In genomic region chr2:85050001-85050634, GRCm38 (mm10) we compare ENCODE assay signal across 8 mouse cellular contexts. TPM values are rescaled to one million over a fixed set of nuclear protein-coding genes. Genes with fewer than 3 reads are reported as not detected.
DNase-seq lines count a peak whose midpoint lies in the region; ATAC-seq and TF ChIP-seq lines count a peak whose summit lies in the region.

No protein-coding gene starts in this region.

- 6% methylated on average over 10 of the region's 10 CpGs for WGBS in intestine, postnatal 0 days
- 3% methylated on average over 10 of the region's 10 CpGs for WGBS in limb, embryonic 15.5 days
- WGBS in midbrain, postnatal 0 days, result 4% methylated on average over 10 of the region's 10 CpGs

- DNase-seq in adrenal gland, adult (ENCODE audit: inconsistent age in 2 of 2, low spot score in 1 of 2), result peak; percentile 84 to 92
- DNase-seq in embryo, embryonic 9.5 days (ENCODE audit: extremely low spot score), result peak; percentile 67
- DNase-seq in heart, adult 18-20 months, result peak; percentile 87 to 91
- DNase-seq in midbrain, postnatal 0 days (ENCODE audit: low spot score), result peak; percentile 83
- peak; percentile 81 for DNase-seq in urinary bladder, postnatal 14 days (ENCODE audit: low spot score)
- no peak for DNase-seq in spleen, adult 18-20 months

- no peaks in the 10 kb centered on the region for H3K27me3 ChIP-seq in intestine, postnatal 0 days (replicated peaks; ENCODE audit: control insufficient read depth, insufficient read depth, low read length)
- H3K27me3 ChIP-seq in limb, embryonic 15.5 days, result no peaks in the 10 kb centered on the region
- H3K27me3 ChIP-seq in midbrain, postnatal 0 days (ENCODE audit: insufficient read depth, low read length), result no peaks in the 10 kb centered on the region

- no peaks in the 10 kb centered on the region for H3K9me3 ChIP-seq in intestine, postnatal 0 days (ENCODE audit: control insufficient read depth)
- no peaks in the 10 kb centered on the region for H3K9me3 ChIP-seq in limb, embryonic 15.5 days
- no peaks in the 10 kb centered on the region for H3K9me3 ChIP-seq in midbrain, postnatal 0 days (ENCODE audit: low read length)

- no peak for ATAC-seq in intestine, postnatal 0 days
- ATAC-seq in limb, embryonic 15.5 days (ENCODE audit: insufficient number of reproducible peaks, low FRiP score, low TSS enrichment, low read depth), result peak; percentile 65
- ATAC-seq in midbrain, postnatal 0 days (ENCODE audit: low FRiP score), result no peak

- TF ChIP-seq CTCF in intestine, postnatal 0 days (IDR thresholded peaks at IDR 0.05; ENCODE audit: low read depth), result no peak
- no peak for TF ChIP-seq CTCF in midbrain, postnatal 0 days (IDR thresholded peaks at IDR 0.05)

- peak overlapping the region; percentile 38 for H3K4me3 ChIP-seq in intestine, postnatal 0 days (ENCODE audit: low read depth, low read length)
- peak overlapping the region; percentile 79 for H3K4me3 ChIP-seq in limb, embryonic 15.5 days
- H3K4me3 ChIP-seq in midbrain, postnatal 0 days (ENCODE audit: low read depth, low read length), result peak overlapping the region; percentile 20

- H3K4me2 ChIP-seq in intestine, postnatal 0 days (replicated peaks; ENCODE audit: low read depth), result peak overlapping the region; percentile 91
- peak overlapping the region; percentile 65 for H3K4me2 ChIP-seq in limb, embryonic 15.5 days
- H3K4me2 ChIP-seq in midbrain, postnatal 0 days (ENCODE audit: low read depth, low read length, poor library complexity, severe bottlenecking), result peak overlapping the region; percentile 72

- H3K27ac ChIP-seq in intestine, postnatal 0 days (ENCODE audit: low read depth, low read length), result peak overlapping the region; percentile 86
- peak overlapping the region; percentile 97 for H3K27ac ChIP-seq in limb, embryonic 15.5 days
- H3K27ac ChIP-seq in midbrain, postnatal 0 days (ENCODE audit: low read depth, low read length), result peak overlapping the region; percentile 38; the same call in 1 of the 2 replicates

- peaks cover 41% of the 10 kb centered on the region for H3K36me3 ChIP-seq in intestine, postnatal 0 days (ENCODE audit: control insufficient read depth, insufficient read depth)
- peaks cover 58% of the 10 kb centered on the region for H3K36me3 ChIP-seq in limb, embryonic 15.5 days
- H3K36me3 ChIP-seq in midbrain, postnatal 0 days (ENCODE audit: insufficient read depth, low read length), result peaks cover 44% of the 10 kb centered on the region

- H3K4me1 ChIP-seq in intestine, postnatal 0 days (replicated peaks; ENCODE audit: control insufficient read depth, insufficient read depth, low read length), result peaks cover 12% of the 10 kb centered on the region
- peaks cover 57% of the 10 kb centered on the region for H3K4me1 ChIP-seq in limb, embryonic 15.5 days
- H3K4me1 ChIP-seq in midbrain, postnatal 0 days (ENCODE audit: insufficient read depth, low read length), result peaks cover 11% of the 10 kb centered on the region; the same call in 1 of the 2 replicates

- H3K9ac ChIP-seq in intestine, postnatal 0 days (ENCODE audit: low read depth, low read length), result peak overlapping the region; percentile 53; the same call in 1 of the 2 replicates
- H3K9ac ChIP-seq in limb, embryonic 15.5 days, result peak overlapping the region; percentile 28; the same call in 1 of the 2 replicates
- peak overlapping the region; percentile 46; the same call in 1 of the 2 replicates for H3K9ac ChIP-seq in midbrain, postnatal 0 days (replicated peaks; ENCODE audit: low read length, poor library complexity, severe bottlenecking)

RNA-seq across cellular contexts. Expression of gene Tnks1bp1, which starts 2.3 kb away (rescaled TPM):
- total RNA-seq in heart, adult 18-20 months (2021), result 10 to 100 TPM; 48.1 to 51.2 TPM
- 18.0 and 19.5 TPM in 2 replicates for polyA plus RNA-seq in intestine, postnatal 0 days (2015; fragmentation: Nextera tagmentation; extraction: Ambion mirVana)
- polyA plus RNA-seq in limb, embryonic 15.5 days (2015; fragmentation: Nextera tagmentation; extraction: Ambion mirVana), result 65.1 and 74.1 TPM in 2 replicates
- total RNA-seq in midbrain, postnatal 0 days (2014; rRNA removed), result 86.8 and 102 TPM in 2 replicates
- 18.0 and 18.8 TPM in 2 replicates for polyA plus RNA-seq in midbrain, postnatal 0 days (2015; fragmentation: Nextera tagmentation; extraction: Ambion mirVana)

RNA-seq across cellular contexts. Expression of gene P2rx3, which starts 12.9 kb away (rescaled TPM):
- total RNA-seq in heart, adult 18-20 months (2021), result under 1 TPM; 0.20 to 0.44 TPM
- 0.18 and 0.26 TPM in 2 replicates for polyA plus RNA-seq in intestine, postnatal 0 days (2015; fragmentation: Nextera tagmentation; extraction: Ambion mirVana)
- polyA plus RNA-seq in limb, embryonic 15.5 days (2015; fragmentation: Nextera tagmentation; extraction: Ambion mirVana), result 0.19 and 0.58 TPM in 2 replicates
- total RNA-seq in midbrain, postnatal 0 days (2014; rRNA removed), result 0.14 and 2.7 TPM in 2 replicates
- polyA plus RNA-seq in midbrain, postnatal 0 days (2015; fragmentation: Nextera tagmentation; extraction: Ambion mirVana), result 0.48 and 0.88 TPM in 2 replicates

RNA-seq across cellular contexts. Expression of gene Ssrp1, which starts 13.1 kb away (rescaled TPM):
- 10 to 100 TPM; 36.7 to 43.5 TPM for total RNA-seq in heart, adult 18-20 months (2021)
- 71.9 and 73.0 TPM in 2 replicates for polyA plus RNA-seq in intestine, postnatal 0 days (2015; fragmentation: Nextera tagmentation; extraction: Ambion mirVana)
- 235 and 238 TPM in 2 replicates for polyA plus RNA-seq in limb, embryonic 15.5 days (2015; fragmentation: Nextera tagmentation; extraction: Ambion mirVana)
- total RNA-seq in midbrain, postnatal 0 days (2014; rRNA removed), result 137 and 153 TPM in 2 replicates
- polyA plus RNA-seq in midbrain, postnatal 0 days (2015; fragmentation: Nextera tagmentation; extraction: Ambion mirVana), result 123 TPM in 2 replicates

Comparison
In these comparisons a context has a peak if more than half of its experiments do, and no peak if none do; other contexts are left out.
1. DNase-seq: peak in adrenal gland, adult (2 of 2), embryo, embryonic 9.5 days (single experiment), heart, adult 18-20 months (2 of 2), midbrain, postnatal 0 days (single experiment) and urinary bladder, postnatal 14 days (single experiment); none in spleen, adult 18-20 months (0 of 2).
2. H3K27ac ChIP-seq: peak in every context shown above with its lines; median percentile 97 in limb, embryonic 15.5 days; 86 in intestine, postnatal 0 days; 38 in midbrain, postnatal 0 days.
3. H3K4me3 ChIP-seq: peak in every context shown above with its lines; median percentile 79 in limb, embryonic 15.5 days; 38 in intestine, postnatal 0 days; 20 in midbrain, postnatal 0 days.
4. Peak in every context shown above with its lines, with median percentiles within 50 percentile points of each other: H3K4me2 ChIP-seq and H3K9ac ChIP-seq.